Mouse (Mus musculus): ENCODE measurements around the gene Bnip2. TPM values are rescaled to one million over a fixed set of nuclear protein-coding genes. Genes with fewer than 3 reads are reported as not detected.

The Bnip2 gene
- total and polyA plus RNA-seq, 3 experiments = 54.3 to 104 (median 88.1) TPM

DNA sequence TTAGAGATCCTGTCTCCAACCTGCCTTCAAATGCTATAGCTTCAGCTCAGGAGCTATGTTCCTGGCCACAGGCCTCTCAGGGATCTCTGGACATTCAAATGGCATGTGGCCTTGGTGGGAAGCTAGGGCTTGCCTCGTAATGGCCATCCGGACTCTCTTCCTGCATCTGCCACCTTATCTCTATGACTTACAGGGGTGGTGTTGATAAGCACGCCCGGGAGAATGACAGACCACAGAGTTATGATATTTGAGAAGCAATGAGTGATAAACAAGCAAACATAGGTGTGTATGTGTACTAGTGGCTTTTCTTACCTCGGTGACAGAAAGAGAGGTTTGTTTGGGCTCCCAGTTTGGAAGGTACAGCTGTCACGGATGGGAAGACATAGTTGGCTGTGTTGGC lies 57.0 kb downstream of the Bnip2 start:
- TF ChIP-seq BHLHE40 (IDR thresholded peaks at IDR 0.05; ENCODE audit: low read depth, low read length) (no peak), TCF12 (IDR thresholded peaks at IDR 0.05; ENCODE audit: low read depth, low read length) (no peak), ZC3H11A (IDR thresholded peaks at IDR 0.05; ENCODE audit: low read depth, low read length) (no peak), POLR2AphosphoS2 (IDR thresholded peaks at IDR 0.05; ENCODE audit: low read depth, low read length) (no peak), MXI1 (IDR thresholded peaks at IDR 0.05; ENCODE audit: low read depth, low read length) (no peak)
- no peak overlapping the region for H3K4me3 ChIP-seq (replicated peaks in 1 of 3; ENCODE audit: low read depth in 2 of 3, low read length in 2 of 3, poor library complexity in 1 of 3)
- dilution Hi-C loops (cut with MboI; ENCODE audit: extremely low pct_ligation_motif_present, extremely low pct_unique_long_range_greater_than_20kb, low sequenced_read_pairs) (no loop called here), in situ Hi-C loops (cut with MboI; ENCODE audit: low pct_ligation_motif_present, low pct_unique_long_range_greater_than_20kb, low sequenced_read_pairs) (no loop called here)
- peaks cover 0 to 9% of the 10 kb centered on the region in 2 experiments; a peak in 2 of 4 replicates for H3K4me1 ChIP-seq (ENCODE audit: control insufficient read depth in 1 of 2, insufficient read depth in 2 of 2)
- no peak overlapping the region for H3K27ac ChIP-seq (ENCODE audit: insufficient read depth, low read depth)
- H3K27me3 ChIP-seq (replicated peaks) = no peaks in the 10 kb centered on the region
- no peaks in the 10 kb centered on the region for H3K9me3 ChIP-seq (replicated peaks; ENCODE audit: low read length)
- no peaks in the 10 kb centered on the region for H3K36me3 ChIP-seq (replicated peaks in 1 of 2; ENCODE audit: control insufficient read depth in 1 of 2, insufficient read depth in 1 of 2, low read length in 1 of 2)
- no peak overlapping the region for H3K9ac ChIP-seq (ENCODE audit: insufficient read depth, low read depth)
- H3K4me2 ChIP-seq (ENCODE audit: insufficient read depth, low read depth, poor library complexity, severe bottlenecking) = no peak overlapping the region
- no peaks in the 10 kb centered on the region for H3K79me2 ChIP-seq (replicated peaks; ENCODE audit: control insufficient read depth, extremely low read depth, insufficient read depth, poor library complexity, severe bottlenecking)
- DNase-seq (ENCODE audit: extremely low read depth) = no peak

DNA sequence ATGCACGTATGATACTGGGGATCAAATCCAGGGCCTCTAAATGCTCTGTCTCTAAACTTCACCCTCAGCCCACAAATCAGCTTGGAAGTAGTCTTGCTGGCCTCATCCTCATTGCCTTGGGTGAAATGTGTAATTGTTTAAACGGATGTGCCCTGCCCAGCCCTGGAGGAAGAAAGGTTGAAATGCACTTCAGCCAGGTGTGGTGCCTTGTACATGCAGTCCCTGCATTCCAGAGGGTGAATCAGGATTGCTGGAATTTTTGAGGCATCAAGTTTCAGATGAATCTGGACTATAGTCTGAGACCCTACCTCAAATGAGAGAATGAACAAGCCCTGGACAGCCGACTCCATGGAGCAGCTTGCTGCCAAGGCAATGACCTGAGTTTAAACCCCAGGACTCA lies 58.6 kb downstream of the Bnip2 start:
- TF ChIP-seq POLR2A (IDR thresholded peaks at IDR 0.05; ENCODE audit: low read depth, low read length) (no peak), MXI1 (IDR thresholded peaks at IDR 0.05; ENCODE audit: low read depth, low read length) (no peak), CTCF (conservative IDR thresholded peaks at IDR 0.05 in 1 of 2, IDR thresholded peaks at IDR 0.05 in 1 of 2; ENCODE audit: low read depth in 2 of 2, low read length in 2 of 2) (no peak), MAX (IDR thresholded peaks at IDR 0.05; ENCODE audit: low read length) (no peak), USF1 (IDR thresholded peaks at IDR 0.05; ENCODE audit: low read depth, low read length) (no peak), JUN (IDR thresholded peaks at IDR 0.05; ENCODE audit: insufficient read depth, low read depth, low read length) (no peak), TBP (conservative IDR thresholded peaks at IDR 0.05; ENCODE audit: low read depth, low read length) (no peak), SIN3A (IDR thresholded peaks at IDR 0.05; ENCODE audit: low read length) (no peak), JUND (conservative IDR thresholded peaks at IDR 0.05; ENCODE audit: low read depth, low read length) (no peak), ZMIZ1 (IDR thresholded peaks at IDR 0.05; ENCODE audit: low read depth, low read length) (no peak), POLR2AphosphoS2 (IDR thresholded peaks at IDR 0.05; ENCODE audit: low read depth, low read length) (no peak), NRF1 (IDR thresholded peaks at IDR 0.05; ENCODE audit: low read depth, low read length) (no peak)
- Histone ChIP-seq H3K9me3 (replicated peaks; ENCODE audit: low read length) (no peaks in the 10 kb centered on the region), H3K4me3 (replicated peaks in 1 of 3; ENCODE audit: low read depth in 2 of 3, low read length in 2 of 3, poor library complexity in 1 of 3) (no peak overlapping the region), H3K9ac (ENCODE audit: insufficient read depth, low read depth) (no peak overlapping the region), H3K27me3 (replicated peaks) (no peaks in the 10 kb centered on the region), H3K36me3 (replicated peaks in 1 of 2; ENCODE audit: control insufficient read depth in 1 of 2, insufficient read depth in 1 of 2, low read length in 1 of 2) (no peaks in the 10 kb centered on the region), H3K4me2 (ENCODE audit: insufficient read depth, low read depth, poor library complexity, severe bottlenecking) (no peak overlapping the region), H3K79me2 (replicated peaks; ENCODE audit: control insufficient read depth, extremely low read depth, insufficient read depth, poor library complexity, severe bottlenecking) (no peaks in the 10 kb centered on the region), H3K4me1 (ENCODE audit: control insufficient read depth in 1 of 2, insufficient read depth in 2 of 2) (peaks cover 0 to 9% of the 10 kb centered on the region in 2 experiments; a peak in 2 of 4 replicates), H3K27ac (ENCODE audit: insufficient read depth, low read depth) (no peak overlapping the region)
- in situ Hi-C loops (cut with MboI; ENCODE audit: low pct_ligation_motif_present, low pct_unique_long_range_greater_than_20kb, low sequenced_read_pairs) (no loop called here), dilution Hi-C loops (cut with MboI; ENCODE audit: extremely low pct_ligation_motif_present, extremely low pct_unique_long_range_greater_than_20kb, low sequenced_read_pairs) (no loop called here)
- DNase-seq (ENCODE audit: extremely low read depth) = no peak

DNA sequence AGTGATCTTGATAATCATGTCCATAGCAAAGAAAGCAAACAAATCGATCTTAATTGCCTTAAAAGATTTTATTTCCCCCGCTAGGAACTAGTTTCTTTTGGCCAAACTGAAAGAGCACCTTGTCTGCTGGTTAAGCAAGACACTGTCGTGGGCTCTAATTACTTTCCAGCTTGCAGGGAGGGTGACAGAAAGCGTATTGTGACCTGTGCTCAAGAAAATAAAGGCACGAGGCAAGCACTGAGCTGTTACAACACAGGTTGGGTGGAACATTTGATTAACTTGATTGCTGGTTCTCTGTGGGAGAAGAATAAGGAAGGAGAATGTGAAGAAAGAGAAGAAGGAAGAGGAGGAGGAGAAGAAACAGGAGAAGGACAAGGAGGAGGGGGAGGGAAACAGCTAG lies 59.0 kb downstream of the Bnip2 start:
- Histone ChIP-seq H3K79me2 (replicated peaks; ENCODE audit: control insufficient read depth, extremely low read depth, insufficient read depth, poor library complexity, severe bottlenecking) (no peaks in the 10 kb centered on the region), H3K27me3 (replicated peaks) (no peaks in the 10 kb centered on the region), H3K9ac (ENCODE audit: insufficient read depth, low read depth) (no peak overlapping the region), H3K4me1 (ENCODE audit: control insufficient read depth in 1 of 2, insufficient read depth in 2 of 2) (peaks cover 0 to 9% of the 10 kb centered on the region in 2 experiments; a peak in 2 of 4 replicates), H3K4me2 (ENCODE audit: insufficient read depth, low read depth, poor library complexity, severe bottlenecking) (no peak overlapping the region), H3K27ac (ENCODE audit: insufficient read depth, low read depth) (no peak overlapping the region), H3K36me3 (replicated peaks in 1 of 2; ENCODE audit: control insufficient read depth in 1 of 2, insufficient read depth in 1 of 2, low read length in 1 of 2) (no peaks in the 10 kb centered on the region), H3K4me3 (replicated peaks in 1 of 3; ENCODE audit: low read depth in 2 of 3, low read length in 2 of 3, poor library complexity in 1 of 3) (no peak overlapping the region), H3K9me3 (replicated peaks; ENCODE audit: low read length) (no peaks in the 10 kb centered on the region)
- TF ChIP-seq GABPA (IDR thresholded peaks at IDR 0.05; ENCODE audit: insufficient replicate concordance, low read depth, low read length) (no peak), TCF12 (IDR thresholded peaks at IDR 0.05; ENCODE audit: low read depth, low read length) (no peak), USF2 (conservative IDR thresholded peaks at IDR 0.05; ENCODE audit: low read depth, low read length) (no peak), MAZ (IDR thresholded peaks at IDR 0.05; ENCODE audit: low read depth, low read length) (no peak), MXI1 (IDR thresholded peaks at IDR 0.05; ENCODE audit: low read depth, low read length) (no peak), MYC (IDR thresholded peaks at IDR 0.05; ENCODE audit: low read depth, low read length) (no peak), CHD1 (IDR thresholded peaks at IDR 0.05; ENCODE audit: low read depth, low read length) (no peak), POLR2AphosphoS2 (IDR thresholded peaks at IDR 0.05; ENCODE audit: low read depth, low read length) (no peak), HCFC1 (IDR thresholded peaks at IDR 0.05; ENCODE audit: low read depth, low read length) (no peak), ZKSCAN1 (IDR thresholded peaks at IDR 0.05; ENCODE audit: borderline replicate concordance, low read depth, low read length) (no peak), MAX (IDR thresholded peaks at IDR 0.05; ENCODE audit: low read length) (no peak), ZNF384 (IDR thresholded peaks at IDR 0.05; ENCODE audit: low read depth, low read length) (no peak), EP300 (IDR thresholded peaks at IDR 0.05; ENCODE audit: low read length) (no peak), MAFK (IDR thresholded peaks at IDR 0.05; ENCODE audit: insufficient replicate concordance, low read length) (no peak)
- dilution Hi-C loops (cut with MboI; ENCODE audit: extremely low pct_ligation_motif_present, extremely low pct_unique_long_range_greater_than_20kb, low sequenced_read_pairs) (no loop called here), in situ Hi-C loops (cut with MboI; ENCODE audit: low pct_ligation_motif_present, low pct_unique_long_range_greater_than_20kb, low sequenced_read_pairs) (no loop called here)
- no peak for DNase-seq (ENCODE audit: extremely low read depth)

Measured in CH12.LX (cell line).